Mouse (Mus musculus) E14TG2a.4 (cell line): ENCODE measurements around the gene Brat1.

Experiments
- CTCF ChIP-seq: conservative IDR thresholded peaks from 2 replicates; pipeline ENCODE4 v1.5.1; 2014; ENCODE audit warnings: low read length
- NANOG ChIP-seq: IDR thresholded peaks from 2 replicates; pipeline ENCODE4 v1.6.1; 2014; ENCODE audit warnings: borderline replicate concordance, low read length, mixed read lengths
- POU5F1 ChIP-seq: IDR thresholded peaks from 2 replicates; pipeline ENCODE4 v1.6.1; 2014; ENCODE audit warnings: low read length, borderline replicate concordance

DNA sequence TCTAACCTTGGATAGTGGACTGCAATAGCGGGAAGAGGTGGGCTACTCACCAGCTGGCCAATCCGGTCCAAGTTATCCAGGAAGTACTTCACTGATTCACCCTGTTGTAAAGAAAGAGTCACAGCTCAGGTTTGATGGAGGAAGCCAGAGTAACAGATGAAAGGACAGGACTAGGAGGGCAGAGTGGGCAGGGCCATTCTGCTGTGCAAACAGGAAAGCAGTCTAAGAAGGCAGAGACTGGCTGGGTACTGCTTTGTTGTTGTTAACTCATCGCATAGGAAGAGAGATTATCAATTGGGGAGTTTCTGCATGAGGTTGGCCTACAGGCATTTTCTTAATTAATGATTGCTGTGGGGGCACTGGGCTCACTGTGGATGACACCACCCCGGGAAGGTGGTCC, 57.7 kb downstream of the Brat1 start:
- TF ChIP-seq CTCF (no peak), POU5F1 (no peak), NANOG (no peak)
